Mouse (Mus musculus) forebrain, embryonic 14.5 days (tissue): ENCODE measurements at regions not wholly inside any gene's neighbourhood (a gene's known extent, or its start where the extent isn't known, plus 50 kb on each side); places are given as distances from the start of the nearest gene placed in this dataset.
A peak's percentile ranks its signal among the peaks of the same experiment; 100 is the strongest.

ENCODE experiments used
- ATAC-seq: fragments of 200-750 bp; cut with Nextera tagmentation; 2 replicates; pipeline ENCODE4 v1.8.0; 2017; ENCODE audit warnings: mild to moderate bottlenecking, moderate library complexity
- DNase-seq: peaks from one replicate; pipeline ENCODE4 v3.0.0-alpha.2; 2015; ENCODE audit warnings: low spot score
- H3K27ac ChIP-seq: fragments of 300-500 bp; sonication (generic); 2 replicates; pipeline ENCODE4 v1.5.1; 2014; ENCODE audit warnings: low read depth, mild to moderate bottlenecking, control low read depth, low read length, moderate library complexity
- H3K27me3 ChIP-seq: fragments of 300-500 bp; sonication (generic); replicated peaks from 2 replicates; pipeline ENCODE4 v1.6.1; 2014; ENCODE audit warnings: low read length, control low read depth, mixed read lengths; ENCODE audit not compliant: control insufficient read depth, insufficient read depth
- H3K36me3 ChIP-seq: fragments of 300-500 bp; sonication (generic); 2 replicates; pipeline ENCODE4 v1.6.1; 2014; ENCODE audit warnings: low read length, control low read depth; ENCODE audit not compliant: control insufficient read depth, insufficient read depth
- H3K4me1 ChIP-seq: fragments of 300-500 bp; sonication (generic); 2 replicates; pipeline ENCODE4 v1.6.1; 2014; ENCODE audit warnings: antibody characterized with exemption, low read length, control low read depth; ENCODE audit not compliant: control insufficient read depth, insufficient read depth
- H3K4me2 ChIP-seq: fragments of 300-500 bp; sonication (generic); 2 replicates; pipeline ENCODE4 v1.6.1; 2014; ENCODE audit warnings: mild to moderate bottlenecking, control low read depth, low read length
- H3K4me3 ChIP-seq: fragments of 300-500 bp; sonication (generic); 2 replicates; pipeline ENCODE4 v1.5.1; 2014; ENCODE audit warnings: low read depth, low read length, control low read depth
- H3K9ac ChIP-seq: fragments of 300-500 bp; sonication (generic); 2 replicates; pipeline ENCODE4 v1.6.1; 2014; ENCODE audit warnings: mild to moderate bottlenecking, low read length, control low read depth, moderate library complexity
- H3K9me3 ChIP-seq: fragments of 300-500 bp; sonication (generic); replicated peaks from 2 replicates; pipeline ENCODE4 v1.6.1; 2016; ENCODE audit warnings: low read length, control low read depth, mixed read lengths; ENCODE audit not compliant: control insufficient read depth
- WGBS: fragments of 180-500 bp; shearing (Covaris S2); extraction: QIAGEN DNeasy Blood & Tissue Kit; methylation state at CpG from one replicate; pipeline ENCODE4 v1.1.7; 2014; 5-methylcytosine and 5-hydroxymethylcytosine counted together

DNA sequence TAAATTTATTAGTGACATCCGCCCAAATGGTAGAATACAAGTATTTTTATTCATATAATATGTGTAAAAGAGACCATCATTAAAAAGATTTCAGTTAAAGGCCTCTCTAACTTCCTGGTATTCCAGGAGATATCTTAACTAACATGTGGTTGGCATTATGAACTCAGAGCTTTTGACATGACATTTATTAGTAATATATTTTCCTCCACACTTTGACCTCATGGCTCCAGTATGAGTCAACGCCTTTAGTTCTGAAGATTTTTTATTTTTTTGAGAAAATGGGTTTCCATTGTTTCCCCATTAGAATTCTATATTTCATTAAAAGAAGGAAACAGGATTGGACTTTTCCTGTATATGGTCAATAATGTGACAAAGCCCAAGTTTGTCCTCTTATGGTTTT is 250.7 kb upstream of the Cd180 start:
- H3K4me3 ChIP-seq, result no peak overlapping the region
- no peaks in the 10 kb centered on the region for H3K9me3 ChIP-seq
- 82% methylated on average over 2 of the region's 2 CpGs for WGBS
- H3K4me1 ChIP-seq, result no peaks in the 10 kb centered on the region
- H3K27me3 ChIP-seq, result no peaks in the 10 kb centered on the region
- ATAC-seq (no peak), DNase-seq (no peak)
- H3K36me3 ChIP-seq, result no peaks in the 10 kb centered on the region
- H3K27ac ChIP-seq, result no peak overlapping the region
- H3K9ac ChIP-seq, result no peak overlapping the region
- no peak overlapping the region for H3K4me2 ChIP-seq

DNA sequence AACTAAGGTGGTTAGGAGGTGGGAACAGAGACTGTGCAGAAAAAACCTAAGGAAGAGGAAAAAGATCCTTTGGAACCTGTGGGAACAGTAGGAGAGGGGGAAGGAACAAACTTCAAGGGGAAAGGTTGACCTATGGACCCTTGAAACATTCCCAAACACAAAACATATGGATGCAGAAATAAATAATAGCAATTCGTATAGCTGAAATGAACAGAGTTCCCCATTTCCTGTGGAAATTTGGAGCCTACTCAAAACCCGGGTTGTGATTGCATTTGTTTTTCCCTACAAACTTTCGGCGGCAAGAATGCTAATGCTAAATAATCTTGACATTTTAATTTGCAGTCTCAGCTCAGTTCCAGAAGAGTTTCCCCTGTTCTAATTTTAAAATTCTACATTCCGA is 246.0 kb upstream of the Cd180 start:
- Histone ChIP-seq H3K9me3 (no peaks in the 10 kb centered on the region), H3K36me3 (no peaks in the 10 kb centered on the region), H3K27me3 (no peaks in the 10 kb centered on the region), H3K4me3 (no peak overlapping the region), H3K4me1 (no peaks in the 10 kb centered on the region), H3K27ac (no peak overlapping the region), H3K4me2 (no peak overlapping the region), H3K9ac (no peak overlapping the region)
- WGBS, result 90% methylated on average over 5 of the region's 5 CpGs
- DNase-seq (no peak), ATAC-seq (no peak)

DNA sequence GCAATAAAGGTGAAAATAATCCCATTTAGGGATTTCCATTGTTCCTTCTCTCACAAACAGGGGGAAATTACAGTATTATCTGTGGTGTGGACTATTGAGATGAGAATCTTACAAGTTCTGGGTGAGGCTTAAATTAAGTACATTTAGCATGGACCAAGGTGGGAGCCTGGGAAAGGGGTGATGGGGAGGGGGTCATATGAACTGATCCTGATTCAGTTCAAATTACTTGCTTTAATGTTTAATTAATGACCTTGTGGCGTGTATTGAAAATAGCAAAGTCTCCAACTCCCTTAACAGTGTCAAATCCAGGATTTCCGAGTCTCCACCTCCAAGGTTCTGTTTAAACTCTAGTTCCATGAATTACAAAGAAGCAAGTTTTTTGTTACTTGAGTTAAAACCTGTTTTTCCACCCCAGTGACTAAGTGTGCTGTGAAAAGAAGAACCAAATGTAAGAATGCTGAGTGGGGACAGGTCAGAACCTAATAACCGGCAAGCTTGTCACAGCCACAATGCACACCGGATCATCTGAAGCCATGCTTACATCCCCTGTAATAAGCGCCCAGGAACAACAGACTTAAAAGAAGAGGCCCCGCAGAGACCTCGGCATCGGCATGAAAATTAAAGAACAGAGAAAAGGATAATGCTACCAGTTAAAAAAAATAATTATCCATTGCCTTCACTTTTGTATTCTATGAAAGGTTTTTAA is 243.8 kb upstream of the Cd180 start:
- H3K36me3 ChIP-seq, result no peaks in the 10 kb centered on the region
- DNase-seq, result no peak
- 2% methylated on average over 8 of the region's 8 CpGs for WGBS

DNA sequence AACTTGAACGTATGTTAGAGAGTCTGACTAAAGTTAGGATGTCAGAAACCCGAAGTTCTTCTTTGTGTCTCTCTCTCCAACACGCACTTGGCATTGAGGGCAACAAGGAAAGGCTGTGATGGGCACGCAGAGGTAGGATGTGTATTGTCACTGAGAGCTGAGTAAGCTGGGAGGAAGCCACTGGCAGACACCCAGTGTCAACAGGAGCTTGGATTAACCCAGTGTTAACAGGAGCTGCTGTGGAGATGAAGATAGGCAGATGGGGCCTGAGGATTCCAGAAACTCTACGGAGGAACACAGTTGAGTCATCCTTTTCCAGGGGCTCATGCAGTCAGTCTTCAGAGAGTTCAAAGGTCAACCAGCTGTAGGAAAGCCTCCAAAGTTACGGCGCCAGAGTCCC is 242.2 kb upstream of the Cd180 start:
- no peak overlapping the region for H3K27ac ChIP-seq
- ATAC-seq, result no peak
- H3K4me3 ChIP-seq, result no peak overlapping the region
- no peak for DNase-seq
- H3K4me1 ChIP-seq, result no peaks in the 10 kb centered on the region
- H3K36me3 ChIP-seq, result no peaks in the 10 kb centered on the region
- no peak overlapping the region for H3K9ac ChIP-seq
- H3K9me3 ChIP-seq, result no peaks in the 10 kb centered on the region
- no peaks in the 10 kb centered on the region for H3K27me3 ChIP-seq
- no peak overlapping the region for H3K4me2 ChIP-seq
- WGBS, result 88% methylated on average over 7 of the region's 7 CpGs

More for the DNA sequence above, 243.8 kb upstream of the Cd180 start:
- Histone ChIP-seq H3K4me2 (no peak overlapping the region), H3K27ac (no peak overlapping the region), H3K9ac (no peak overlapping the region), H3K4me3 (no peak overlapping the region), H3K27me3 (no peaks in the 10 kb centered on the region), H3K9me3 (no peaks in the 10 kb centered on the region), H3K4me1 (no peaks in the 10 kb centered on the region)
- ATAC-seq, result no peak

DNA sequence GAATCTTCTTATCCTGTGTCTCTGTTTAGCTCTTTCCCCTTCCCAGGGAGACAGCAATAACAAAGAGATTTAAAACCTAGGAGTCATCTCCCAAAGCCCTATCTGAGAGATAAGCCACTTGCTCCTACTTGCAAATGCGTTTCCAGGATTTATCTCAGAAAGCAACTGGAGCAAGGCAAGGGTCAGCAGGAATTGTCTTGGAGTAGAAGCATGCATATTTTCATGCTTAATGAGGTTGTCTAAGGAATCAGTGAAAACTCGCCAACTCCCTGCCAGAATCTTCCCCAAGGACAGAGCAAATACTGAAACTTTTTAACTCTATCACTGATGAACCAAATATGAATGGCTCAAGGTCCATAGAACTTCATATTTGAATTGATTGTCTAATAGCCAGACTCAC is 234.6 kb upstream of the Cd180 start:
- Histone ChIP-seq H3K4me1 (no peaks in the 10 kb centered on the region), H3K4me2 (no peak overlapping the region), H3K27me3 (no peaks in the 10 kb centered on the region), H3K27ac (no peak overlapping the region), H3K9me3 (no peaks in the 10 kb centered on the region), H3K36me3 (no peaks in the 10 kb centered on the region), H3K4me3 (no peak overlapping the region), H3K9ac (no peak overlapping the region)
- WGBS, result 57% methylated on average over 2 of the region's 2 CpGs
- no peak for ATAC-seq
- no peak for DNase-seq

DNA sequence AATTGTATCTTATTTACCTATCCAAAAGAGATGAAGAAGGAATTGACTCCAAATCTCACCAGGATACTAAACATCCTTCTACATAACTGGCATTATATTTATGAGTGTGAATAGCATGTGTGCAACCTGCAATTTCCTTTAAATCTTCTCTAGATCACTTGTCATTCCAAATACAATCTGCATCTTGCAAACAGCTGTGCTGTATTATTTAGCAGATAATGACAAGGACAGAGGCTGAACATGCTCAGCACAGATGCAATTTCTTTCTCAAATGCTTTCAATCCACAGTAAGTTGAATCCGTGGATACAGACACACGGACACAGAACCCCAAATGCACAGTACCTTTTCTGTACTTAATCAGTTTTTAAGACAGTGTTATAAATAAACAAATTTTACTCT is 229.4 kb upstream of the Cd180 start:
- DNase-seq (no peak), ATAC-seq (peak; percentile 55; the same call in 1 of the 2 replicates)
- no peaks in the 10 kb centered on the region for H3K27me3 ChIP-seq
- no peaks in the 10 kb centered on the region for H3K36me3 ChIP-seq
- H3K4me1 ChIP-seq, result no peaks in the 10 kb centered on the region
- no peak overlapping the region for H3K4me3 ChIP-seq
- 78% methylated on average over 2 of the region's 2 CpGs for WGBS
- no peak overlapping the region for H3K4me2 ChIP-seq
- H3K9ac ChIP-seq, result no peak overlapping the region
- H3K27ac ChIP-seq, result no peak overlapping the region
- H3K9me3 ChIP-seq, result no peaks in the 10 kb centered on the region

DNA sequence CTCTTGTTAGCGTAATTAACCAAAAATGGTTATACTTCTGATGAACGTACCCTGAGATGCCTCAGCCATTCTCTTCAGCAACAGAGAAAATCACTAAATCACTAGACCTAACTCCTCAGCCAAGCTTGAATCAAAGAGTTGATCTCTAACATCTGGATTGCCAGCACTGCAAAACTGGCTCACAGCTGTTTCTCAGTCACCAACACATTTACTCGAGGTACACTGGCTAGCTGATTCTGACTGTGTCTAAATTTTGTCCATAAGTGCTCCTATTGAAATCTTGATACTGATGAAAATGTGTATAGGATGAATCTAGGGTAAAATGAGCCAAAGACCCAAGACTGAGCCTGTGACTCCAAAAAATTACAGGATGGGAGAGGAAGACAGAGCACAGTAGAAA is 211.5 kb upstream of the Cd180 start:
- H3K36me3 ChIP-seq, result no peaks in the 10 kb centered on the region
- no peaks in the 10 kb centered on the region for H3K4me1 ChIP-seq
- no peak overlapping the region for H3K9ac ChIP-seq
- H3K9me3 ChIP-seq, result no peaks in the 10 kb centered on the region
- no peak overlapping the region for H3K27ac ChIP-seq
- WGBS, result 90% methylated on average over 3 of the region's 3 CpGs
- ATAC-seq (no peak), DNase-seq (no peak)
- H3K4me3 ChIP-seq, result no peak overlapping the region
- H3K4me2 ChIP-seq, result no peak overlapping the region
- H3K27me3 ChIP-seq, result no peaks in the 10 kb centered on the region

DNA sequence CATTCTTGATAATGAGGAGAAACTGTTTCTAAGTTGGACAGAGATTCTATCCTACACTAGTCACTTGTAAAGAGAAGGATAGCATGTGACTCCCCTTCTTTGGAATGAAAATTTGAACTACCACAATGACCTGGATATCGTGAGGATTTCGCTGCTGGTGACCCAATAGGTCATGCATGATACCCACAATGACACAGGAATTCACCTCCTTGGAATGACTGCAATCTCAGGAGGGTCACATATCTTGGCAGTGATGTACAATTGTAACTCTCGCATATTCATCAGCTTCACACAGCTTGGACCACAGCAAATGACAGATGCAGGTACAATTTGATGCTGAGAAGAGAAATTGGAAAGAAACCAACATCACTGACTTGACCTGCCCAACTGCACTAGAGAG is 210.9 kb upstream of the Cd180 start:
- Histone ChIP-seq H3K4me2 (no peak overlapping the region), H3K36me3 (no peaks in the 10 kb centered on the region), H3K4me1 (no peaks in the 10 kb centered on the region), H3K4me3 (no peak overlapping the region), H3K27me3 (no peaks in the 10 kb centered on the region), H3K27ac (no peak overlapping the region), H3K9me3 (no peaks in the 10 kb centered on the region), H3K9ac (no peak overlapping the region)
- DNase-seq, result no peak
- WGBS, result 96% methylated on average over 3 of the region's 3 CpGs
- no peak for ATAC-seq

DNA sequence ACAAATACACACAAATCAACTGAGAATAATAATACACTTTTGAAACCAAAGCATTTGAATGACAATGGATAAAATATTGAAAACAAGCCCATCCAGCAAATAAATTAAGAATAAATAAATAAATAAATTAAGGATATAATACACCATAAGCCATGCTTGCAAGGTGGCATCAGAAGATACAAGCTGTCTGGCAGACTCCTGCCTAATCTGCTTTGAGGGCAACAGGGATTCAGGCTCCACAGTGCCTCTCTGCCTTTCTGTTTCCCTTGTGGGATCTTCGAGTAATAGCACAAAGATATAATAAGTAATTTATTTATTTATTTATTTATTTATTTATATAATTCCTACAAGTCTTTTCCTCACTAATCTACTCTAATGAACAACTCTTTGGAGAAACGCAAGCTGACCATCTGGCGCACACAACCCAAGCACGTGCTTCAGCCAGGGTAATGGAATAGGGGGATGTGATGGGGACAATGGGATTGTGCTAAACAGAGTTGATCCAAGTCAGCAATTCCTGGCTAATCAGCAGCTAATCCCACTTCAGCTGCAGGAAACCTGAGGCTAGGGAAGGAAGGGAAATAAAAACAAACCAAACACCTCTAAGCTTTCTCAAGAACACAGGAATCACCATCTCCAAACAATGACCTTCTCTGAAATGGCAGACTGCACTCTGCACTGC is 205.8 kb upstream of the Cd180 start:
- Histone ChIP-seq H3K36me3 (no peaks in the 10 kb centered on the region), H3K27me3 (no peaks in the 10 kb centered on the region), H3K27ac (no peak overlapping the region), H3K4me2 (no peak overlapping the region), H3K4me1 (no peaks in the 10 kb centered on the region), H3K9ac (no peak overlapping the region), H3K4me3 (no peak overlapping the region), H3K9me3 (no peaks in the 10 kb centered on the region)
- peak; percentile 2 for DNase-seq
- 42% methylated on average over 4 of the region's 4 CpGs for WGBS
- no peak for ATAC-seq
